Mouse (Mus musculus): ENCODE results near the gene Fars2. TPM values are rescaled to one million over a fixed set of nuclear protein-coding genes. Genes with fewer than 3 reads are reported as not detected.

The Fars2 gene
- polyA plus RNA-seq, 1 experiment: 28.4 TPM

GRCm38 (mm10) chr13:36533518-36533917, 416.3 kb downstream of the Fars2 start:
- H3K4me3 ChIP-seq (replicated peaks; ENCODE audit: insufficient read depth, low read depth, low read length): no peak overlapping the region
- H3K27ac ChIP-seq (ENCODE audit: insufficient read depth, low read length): no peak overlapping the region
- H3K27me3 ChIP-seq (ENCODE audit: control insufficient read depth, insufficient read depth, low read length): no peaks in the 10 kb centered on the region
- TF ChIP-seq POLR2A (IDR thresholded peaks at IDR 0.05; ENCODE audit: borderline replicate concordance, insufficient read depth, low read length) (no peak), CTCF (IDR thresholded peaks at IDR 0.05; ENCODE audit: borderline replicate concordance, insufficient read depth, low read depth, low read length) (no peak)
- peaks cover 5% of the 10 kb centered on the region for H3K4me1 ChIP-seq (ENCODE audit: control insufficient read depth, insufficient read depth, low read length)
- 17% methylated on average over 7 of the region's 7 CpGs for WGBS
- peak in 1 of 2 experiments; percentile 9 for DNase-seq

GRCm38 (mm10) chr13:36533966-36534540, 416.8 kb downstream of the Fars2 start:
- 70% methylated on average over 8 of the region's 8 CpGs for WGBS
- TF ChIP-seq CTCF (IDR thresholded peaks at IDR 0.05; ENCODE audit: borderline replicate concordance, insufficient read depth, low read depth, low read length): no peak
- TF ChIP-seq POLR2A (IDR thresholded peaks at IDR 0.05; ENCODE audit: borderline replicate concordance, insufficient read depth, low read length): no peak
- no peak for DNase-seq
- H3K4me3 ChIP-seq (replicated peaks; ENCODE audit: insufficient read depth, low read depth, low read length): no peak overlapping the region
- no peaks in the 10 kb centered on the region for H3K27me3 ChIP-seq (ENCODE audit: control insufficient read depth, insufficient read depth, low read length)
- H3K4me1 ChIP-seq (ENCODE audit: control insufficient read depth, insufficient read depth, low read length): peaks cover 5% of the 10 kb centered on the region
- H3K27ac ChIP-seq (ENCODE audit: insufficient read depth, low read length): no peak overlapping the region

- H3K4me3 ChIP-seq (replicated peaks; ENCODE audit: insufficient read depth, low read depth, low read length): no peak overlapping the region
- TF ChIP-seq POLR2A (IDR thresholded peaks at IDR 0.05; ENCODE audit: borderline replicate concordance, insufficient read depth, low read length) (no peak), CTCF (IDR thresholded peaks at IDR 0.05; ENCODE audit: borderline replicate concordance, insufficient read depth, low read depth, low read length) (no peak)
- WGBS: 85% methylated on average over 3 of the region's 3 CpGs
- no peak for DNase-seq
- H3K4me1 ChIP-seq (ENCODE audit: control insufficient read depth, insufficient read depth, low read length): peaks cover 5% of the 10 kb centered on the region
- H3K27me3 ChIP-seq (ENCODE audit: control insufficient read depth, insufficient read depth, low read length): no peaks in the 10 kb centered on the region
- H3K27ac ChIP-seq (ENCODE audit: insufficient read depth, low read length): no peak overlapping the region
Observed at GRCm38 (mm10) chr13:36537580-36537979, 420.4 kb downstream of the Fars2 start.

GRCm38 (mm10) chr13:36538385-36538784, 421.2 kb downstream of the Fars2 start:
- DNase-seq: no peak
- no peak overlapping the region for H3K4me3 ChIP-seq (replicated peaks; ENCODE audit: insufficient read depth, low read depth, low read length)
- H3K4me1 ChIP-seq (ENCODE audit: control insufficient read depth, insufficient read depth, low read length): peaks cover 2% of the 10 kb centered on the region
- TF ChIP-seq CTCF (IDR thresholded peaks at IDR 0.05; ENCODE audit: borderline replicate concordance, insufficient read depth, low read depth, low read length): no peak
- no peak for TF ChIP-seq POLR2A (IDR thresholded peaks at IDR 0.05; ENCODE audit: borderline replicate concordance, insufficient read depth, low read length)
- WGBS: 52% methylated on average over 2 of the region's 2 CpGs
- H3K27ac ChIP-seq (ENCODE audit: insufficient read depth, low read length): no peak overlapping the region
- no peaks in the 10 kb centered on the region for H3K27me3 ChIP-seq (ENCODE audit: control insufficient read depth, insufficient read depth, low read length)

- H3K27ac ChIP-seq (ENCODE audit: insufficient read depth, low read length): no peak overlapping the region
- 43% methylated on average over 10 of the region's 10 CpGs for WGBS
- no peak for DNase-seq
- H3K4me1 ChIP-seq (ENCODE audit: control insufficient read depth, insufficient read depth, low read length): no peaks in the 10 kb centered on the region; the same call in 1 of the 2 replicates
- H3K27me3 ChIP-seq (ENCODE audit: control insufficient read depth, insufficient read depth, low read length): no peaks in the 10 kb centered on the region
- TF ChIP-seq CTCF (IDR thresholded peaks at IDR 0.05; ENCODE audit: borderline replicate concordance, insufficient read depth, low read depth, low read length): no peak
- TF ChIP-seq POLR2A (IDR thresholded peaks at IDR 0.05; ENCODE audit: borderline replicate concordance, insufficient read depth, low read length): no peak
- no peak overlapping the region for H3K4me3 ChIP-seq (replicated peaks; ENCODE audit: insufficient read depth, low read depth, low read length)
Observed at GRCm38 (mm10) chr13:36540231-36540630, 423.0 kb downstream of the Fars2 start.

- no peak for DNase-seq
- 66% methylated on average over 2 of the region's 2 CpGs for WGBS
- TF ChIP-seq POLR2A (IDR thresholded peaks at IDR 0.05; ENCODE audit: borderline replicate concordance, insufficient read depth, low read length) (no peak), CTCF (IDR thresholded peaks at IDR 0.05; ENCODE audit: borderline replicate concordance, insufficient read depth, low read depth, low read length) (no peak)
- Histone ChIP-seq H3K27ac (ENCODE audit: insufficient read depth, low read length) (no peak overlapping the region), H3K4me3 (replicated peaks; ENCODE audit: insufficient read depth, low read depth, low read length) (no peak overlapping the region), H3K27me3 (ENCODE audit: control insufficient read depth, insufficient read depth, low read length) (no peaks in the 10 kb centered on the region), H3K4me1 (ENCODE audit: control insufficient read depth, insufficient read depth, low read length) (no peaks in the 10 kb centered on the region)
Observed at GRCm38 (mm10) chr13:36541287-36541780, 424.1 kb downstream of the Fars2 start.

GRCm38 (mm10) chr13:36550694-36551093, 433.5 kb downstream of the Fars2 start:
- no peak for TF ChIP-seq POLR2A (IDR thresholded peaks at IDR 0.05; ENCODE audit: borderline replicate concordance, insufficient read depth, low read length)
- TF ChIP-seq CTCF (IDR thresholded peaks at IDR 0.05; ENCODE audit: borderline replicate concordance, insufficient read depth, low read depth, low read length): no peak
- no peak for DNase-seq
- H3K27ac ChIP-seq (ENCODE audit: insufficient read depth, low read length): no peak overlapping the region
- no peaks in the 10 kb centered on the region for H3K27me3 ChIP-seq (ENCODE audit: control insufficient read depth, insufficient read depth, low read length)
- 26% methylated on average over 6 of the region's 6 CpGs for WGBS
- H3K4me3 ChIP-seq (replicated peaks; ENCODE audit: insufficient read depth, low read depth, low read length): no peak overlapping the region
- no peaks in the 10 kb centered on the region for H3K4me1 ChIP-seq (ENCODE audit: control insufficient read depth, insufficient read depth, low read length)

GRCm38 (mm10) chr13:36552522-36553246, 435.5 kb downstream of the Fars2 start:
- Histone ChIP-seq H3K27me3 (ENCODE audit: control insufficient read depth, insufficient read depth, low read length) (no peaks in the 10 kb centered on the region), H3K4me1 (ENCODE audit: control insufficient read depth, insufficient read depth, low read length) (no peaks in the 10 kb centered on the region), H3K27ac (ENCODE audit: insufficient read depth, low read length) (no peak overlapping the region), H3K4me3 (replicated peaks; ENCODE audit: insufficient read depth, low read depth, low read length) (no peak overlapping the region)
- TF ChIP-seq CTCF (IDR thresholded peaks at IDR 0.05; ENCODE audit: borderline replicate concordance, insufficient read depth, low read depth, low read length) (no peak), POLR2A (IDR thresholded peaks at IDR 0.05; ENCODE audit: borderline replicate concordance, insufficient read depth, low read length) (no peak)
- no peak for DNase-seq
- WGBS: 85% methylated on average over 3 of the region's 3 CpGs
